Mouse (Mus musculus) R1 (cell line): ENCODE measurements at regions not wholly inside any gene's neighbourhood (a gene's known extent, or its start where the extent isn't known, plus 50 kb on each side); places are given as distances from the start of the nearest gene placed in this dataset.

Experiments used
- DNase-seq: peaks from one replicate; pipeline ENCODE4 v3.0.0-alpha.2; 2018; ENCODE audit warnings: low read depth, low spot score

DNA sequence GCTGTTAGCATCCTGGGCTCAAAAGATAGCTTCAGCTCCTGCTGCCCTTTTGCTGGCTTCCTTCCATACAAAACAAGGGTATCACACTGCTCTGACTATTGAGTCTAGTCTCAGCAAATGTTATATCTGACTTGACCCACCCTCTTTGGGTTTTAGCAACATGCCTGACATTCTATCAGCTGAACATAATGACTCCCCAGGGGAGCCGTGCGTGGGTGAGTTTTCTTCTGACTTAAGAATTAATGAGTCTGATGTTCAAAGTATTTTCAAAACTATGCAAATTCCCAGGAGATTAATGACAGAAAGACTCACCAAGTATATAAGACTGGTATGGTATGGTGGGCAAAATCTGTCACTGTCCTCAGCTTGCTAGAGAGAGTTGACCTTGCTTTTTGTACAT, 159.0 kb downstream of the Pmp22 start:
- DNase-seq: no peak

DNA sequence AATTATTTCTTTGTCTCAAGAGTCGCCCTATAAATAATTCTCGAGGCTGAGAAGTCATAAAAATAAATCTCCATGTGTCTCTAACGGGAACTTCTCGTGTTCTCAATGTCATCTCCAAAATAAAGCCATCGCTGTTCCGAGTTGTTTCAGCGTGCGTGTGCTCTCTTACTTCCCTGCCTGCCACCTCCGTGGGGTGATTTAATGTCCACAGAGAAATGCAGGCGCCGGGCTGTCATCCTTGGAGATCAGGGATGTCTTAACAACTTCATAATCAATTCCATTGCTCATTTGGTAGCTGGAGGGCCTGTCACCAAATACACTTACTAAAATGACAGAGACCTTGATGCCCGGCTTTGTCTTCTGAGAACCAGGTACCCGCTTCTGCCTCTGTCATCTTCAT, 161.8 kb downstream of the Pmp22 start:
- no peak for DNase-seq

DNA sequence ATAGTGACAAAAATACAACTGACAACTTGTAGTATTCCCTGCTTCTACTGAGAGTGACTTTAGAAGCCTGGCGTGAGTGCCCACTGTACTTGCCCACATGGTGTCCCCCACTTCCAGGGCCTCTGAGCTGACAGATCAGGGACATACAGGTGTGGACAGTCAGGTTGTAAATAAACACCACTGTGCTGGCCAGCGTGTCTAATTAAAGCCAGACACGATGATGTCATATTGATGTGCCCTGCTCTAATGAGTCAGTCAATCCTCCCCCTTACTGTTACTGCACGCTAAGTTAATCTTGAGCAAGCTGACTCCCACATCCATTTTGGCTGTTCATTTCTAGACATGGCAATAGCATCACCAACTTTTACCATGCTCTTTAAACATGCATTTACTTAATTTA, 164.7 kb downstream of the Pmp22 start:
- DNase-seq: no peak

DNA sequence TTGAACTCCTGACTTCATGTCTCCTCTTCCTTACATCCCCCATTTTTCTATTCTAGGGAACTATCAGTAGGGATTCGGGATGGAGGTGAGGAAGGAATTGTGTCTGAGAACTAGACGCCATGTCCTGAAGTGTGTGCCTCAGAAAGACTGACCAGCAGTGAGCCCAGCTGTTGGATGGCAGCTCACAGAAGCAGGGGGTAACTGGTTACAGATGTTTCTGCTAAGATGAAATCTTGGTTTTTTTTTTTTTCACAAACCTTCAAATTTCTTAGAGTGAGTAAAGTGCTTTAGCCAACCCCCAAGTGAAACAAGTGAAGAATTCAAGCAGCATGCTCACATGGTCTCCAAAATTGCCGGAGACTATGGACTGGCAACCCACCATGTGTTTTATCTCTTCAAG, 165.7 kb downstream of the Pmp22 start:
- no peak for DNase-seq

DNA sequence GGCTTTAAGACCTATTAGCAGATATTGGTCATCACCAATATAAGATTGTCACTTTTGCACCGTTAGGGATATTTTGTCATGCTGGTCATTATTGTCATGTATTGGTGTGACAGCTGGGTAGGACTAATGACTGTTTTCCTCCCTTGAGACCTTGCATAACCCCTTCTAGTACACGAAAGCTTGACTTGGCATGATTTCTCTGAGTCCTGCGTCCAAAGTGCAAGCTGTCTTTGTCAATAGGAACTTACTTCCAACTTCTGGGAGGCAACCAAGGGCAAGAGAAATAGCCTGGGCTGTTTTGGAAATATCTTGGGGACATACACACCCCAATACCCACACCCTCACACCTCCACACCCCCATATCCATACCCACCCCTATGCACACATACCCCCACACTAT, 167.7 kb downstream of the Pmp22 start:
- no peak for DNase-seq

DNA sequence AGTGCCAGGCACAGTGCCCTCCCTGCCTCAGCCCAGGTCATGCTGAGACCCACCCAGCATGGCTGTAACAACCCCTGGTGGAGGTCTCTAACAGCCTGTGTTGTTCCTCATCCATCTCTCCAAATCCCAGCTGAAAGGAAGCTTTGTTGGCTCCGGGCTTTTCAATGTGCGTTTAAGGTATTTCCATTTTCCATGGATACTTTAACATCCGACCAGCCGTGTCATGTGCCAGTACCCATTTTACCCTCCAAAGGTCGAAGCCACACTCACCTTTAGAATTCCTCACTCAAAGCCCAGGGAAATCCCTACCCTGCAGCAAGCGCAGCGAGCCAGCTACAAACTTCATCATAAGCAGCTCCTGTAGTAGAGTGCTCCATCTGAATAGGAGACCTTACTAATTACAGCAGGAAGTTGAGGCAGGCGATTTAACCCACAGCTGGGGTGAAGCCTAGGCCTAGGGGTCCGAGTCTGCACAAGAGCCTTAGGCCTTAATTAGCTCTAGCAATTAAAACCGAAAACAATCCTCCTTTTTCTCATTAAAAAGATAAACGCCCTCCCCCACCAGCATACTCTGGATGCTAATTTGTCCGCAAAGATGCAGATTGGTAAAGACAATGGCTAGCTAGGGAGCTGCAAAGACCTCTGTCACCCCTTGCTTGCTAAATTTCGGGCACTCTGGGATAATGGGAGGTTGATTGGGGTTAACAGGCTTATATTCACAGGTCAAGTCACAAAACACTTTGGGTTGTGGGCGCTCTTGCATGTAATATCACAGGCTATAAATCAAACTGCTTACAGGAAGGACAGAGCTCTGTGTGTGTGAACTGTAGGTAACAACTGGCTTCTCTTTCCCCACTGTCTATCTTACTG, 171.2 kb downstream of the Pmp22 start:
- no peak for DNase-seq

DNA sequence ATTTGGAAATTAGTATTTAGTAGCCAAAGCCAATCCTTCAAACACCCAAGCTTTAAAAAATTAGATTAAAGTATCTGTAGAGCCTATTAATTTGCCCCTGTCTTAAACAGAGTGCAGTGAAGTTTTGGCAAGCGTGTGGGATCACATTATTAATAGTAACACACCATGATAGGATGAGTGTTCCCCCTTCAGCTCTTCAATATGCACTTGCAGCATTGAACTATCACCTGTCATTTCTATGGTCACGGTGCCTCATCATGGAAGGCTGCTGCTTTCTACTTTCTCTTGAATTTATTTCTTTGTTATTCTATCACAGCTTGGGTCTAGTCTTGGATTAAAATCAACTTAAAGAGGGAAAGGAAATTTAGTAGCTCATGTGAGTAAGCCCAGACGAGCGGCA, 196.4 kb downstream of the Pmp22 start:
- DNase-seq: no peak

DNA sequence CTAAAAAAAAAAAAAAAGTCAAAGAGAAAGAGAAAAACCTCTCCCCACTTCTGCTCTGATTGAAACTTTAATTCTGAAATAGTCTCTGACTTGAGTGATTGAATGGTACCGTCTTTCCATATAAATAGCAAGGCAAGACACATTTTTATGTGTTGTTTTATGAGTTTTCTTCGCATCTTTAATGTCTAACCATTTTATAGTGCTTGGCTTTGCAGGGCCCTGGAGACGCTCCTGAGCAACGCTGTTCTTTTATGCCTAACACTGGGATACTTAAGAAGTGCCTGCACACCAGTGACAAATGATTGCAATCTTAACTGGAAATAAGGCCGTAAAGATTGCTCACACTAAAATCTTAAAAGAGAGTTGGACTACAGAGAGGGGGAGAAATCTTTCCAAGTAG, 198.1 kb downstream of the Pmp22 start:
- DNase-seq: no peak

DNA sequence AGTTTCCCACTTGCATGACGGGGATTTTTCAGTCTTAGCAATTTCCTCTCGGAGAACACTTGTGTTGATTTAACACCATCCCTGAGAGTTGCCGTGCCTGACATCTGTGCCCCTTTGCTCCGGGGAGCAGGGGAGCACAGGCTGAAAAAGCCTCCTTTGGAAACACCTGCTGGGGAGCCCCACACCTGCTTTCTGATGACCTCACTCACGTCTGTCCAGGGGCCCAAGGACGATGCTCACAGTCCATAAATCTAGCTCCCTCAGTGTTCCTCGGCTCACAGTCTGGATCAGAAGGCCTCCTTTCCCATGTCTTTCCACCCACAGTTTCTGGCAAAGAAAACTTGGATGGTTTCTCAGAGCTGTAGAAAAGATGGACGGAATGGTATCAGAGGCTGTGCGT, 208.7 kb downstream of the Pmp22 start:
- no peak for DNase-seq

DNA sequence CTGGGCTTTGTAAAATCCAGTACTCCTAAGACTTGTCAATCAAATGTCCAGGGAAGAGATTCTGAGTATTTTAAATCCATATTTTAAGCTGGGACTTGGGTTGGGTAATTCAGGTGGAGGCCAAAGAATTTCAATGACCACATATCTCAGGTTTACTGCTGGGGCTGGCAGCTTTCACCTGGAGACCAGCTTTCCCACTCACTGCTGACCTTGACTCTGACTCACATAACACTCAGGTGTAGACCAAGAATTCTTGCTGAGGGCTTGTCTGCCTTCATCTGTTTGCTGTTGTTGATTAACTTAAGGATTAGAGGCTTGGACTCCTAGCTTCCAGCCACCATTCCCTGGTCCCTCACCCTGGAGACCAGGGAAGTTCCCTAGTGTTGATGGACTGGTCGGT, 209.5 kb downstream of the Pmp22 start:
- DNase-seq: no peak

DNA sequence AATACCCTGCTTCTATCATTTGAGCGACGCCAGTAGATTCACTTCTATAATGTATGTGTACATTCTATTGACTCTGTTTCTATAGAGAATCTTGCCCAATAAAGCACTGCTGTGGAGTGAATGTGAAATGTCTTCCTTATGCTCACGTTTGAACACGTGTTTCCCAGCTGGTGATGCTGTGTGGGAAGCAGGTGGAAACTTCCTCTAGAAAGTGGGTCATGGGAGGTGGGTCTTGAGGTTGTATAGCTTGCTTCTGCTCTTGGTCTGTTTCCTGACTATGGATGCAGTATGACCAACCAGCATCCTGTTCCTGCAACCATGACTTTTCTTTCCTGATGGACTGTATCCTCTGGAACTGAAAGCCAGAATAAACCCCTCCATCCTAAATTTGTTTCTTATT, 216.9 kb downstream of the Pmp22 start:
- no peak for DNase-seq

DNA sequence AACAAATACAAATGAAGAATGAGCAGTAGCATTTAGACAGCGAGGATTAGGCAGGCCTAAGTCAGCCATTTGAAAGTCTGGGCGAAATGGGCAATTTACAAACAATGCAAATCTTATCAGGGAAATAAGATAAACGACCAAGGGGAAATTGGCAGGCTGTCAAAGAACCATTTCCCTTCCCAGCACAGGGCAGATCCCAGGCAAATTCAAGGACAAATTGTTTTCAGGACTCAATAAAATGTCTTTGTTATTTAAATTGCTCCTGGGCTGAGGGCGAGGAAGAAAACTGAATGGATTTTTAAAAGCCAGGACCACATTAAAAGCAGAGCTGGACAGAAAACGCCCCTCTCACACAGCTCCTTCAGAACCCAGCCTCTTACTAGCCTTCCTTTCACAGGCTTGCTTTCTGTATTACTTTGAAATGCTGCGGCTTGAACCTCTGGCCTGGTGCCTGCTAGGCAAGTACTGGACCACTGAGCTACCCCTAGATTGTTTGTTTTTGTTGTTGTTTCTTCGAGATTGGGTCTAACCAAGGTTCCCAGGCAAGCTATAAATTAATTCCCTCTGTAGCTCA, 221.4 kb downstream of the Pmp22 start:
- peak; percentile 87 for DNase-seq

DNA sequence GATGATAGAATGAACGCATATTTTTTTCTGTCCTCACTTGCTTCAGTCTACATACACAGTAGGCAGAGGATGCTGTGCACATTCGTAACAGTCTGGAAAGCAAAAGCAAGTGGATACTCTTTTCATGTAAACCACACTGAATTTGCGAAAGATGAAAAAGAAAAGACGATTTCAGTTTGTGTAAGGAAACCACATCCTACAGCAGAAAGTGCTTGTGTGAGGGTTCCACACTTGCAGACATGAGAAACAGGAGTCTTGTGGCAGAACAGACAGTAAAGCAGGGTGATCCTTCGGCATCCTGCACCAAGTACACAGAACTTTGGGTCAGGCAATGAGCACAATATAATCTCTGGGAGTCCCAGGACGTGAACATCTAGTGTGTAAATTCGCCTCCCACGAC, 223.2 kb downstream of the Pmp22 start:
- no peak for DNase-seq

DNA sequence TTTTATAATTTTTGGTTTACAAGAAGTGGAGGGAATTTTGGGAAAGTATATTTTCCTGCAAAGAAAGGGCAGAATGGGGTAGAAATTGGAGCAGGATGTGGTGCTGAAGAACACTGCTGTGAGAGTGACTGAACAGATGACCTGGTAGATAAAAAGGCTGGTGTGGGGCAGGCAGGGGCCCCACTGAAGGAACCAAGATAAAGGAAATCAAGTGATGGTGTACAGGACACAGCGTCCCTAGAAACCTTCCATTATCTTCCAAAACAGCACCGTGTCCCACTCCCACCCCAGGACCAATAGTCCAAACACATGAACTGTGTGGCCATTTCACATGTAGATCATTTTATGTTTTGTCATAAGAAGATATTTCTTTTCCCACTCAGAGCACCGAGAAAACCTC, 224.2 kb downstream of the Pmp22 start:
- DNase-seq: no peak

DNA sequence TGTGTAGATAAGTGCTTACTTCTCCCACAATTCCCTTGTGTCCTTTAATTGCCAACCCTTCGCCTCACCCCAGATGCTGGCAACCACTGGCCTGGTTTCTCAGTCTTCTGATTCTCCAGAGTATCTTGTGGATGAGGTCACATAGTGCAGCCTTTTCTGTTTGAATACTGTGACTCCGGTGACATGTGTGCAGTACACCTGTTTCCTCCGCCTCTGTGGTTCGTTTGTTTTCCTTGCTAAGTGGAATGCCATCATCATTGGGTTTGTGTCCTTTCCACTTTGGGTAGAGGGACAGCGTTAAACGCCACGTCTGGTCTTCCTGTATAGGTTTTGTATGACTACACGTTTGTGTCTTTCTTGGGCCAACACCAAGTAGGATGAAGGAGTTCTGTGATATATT, 224.9 kb downstream of the Pmp22 start:
- no peak for DNase-seq

DNA sequence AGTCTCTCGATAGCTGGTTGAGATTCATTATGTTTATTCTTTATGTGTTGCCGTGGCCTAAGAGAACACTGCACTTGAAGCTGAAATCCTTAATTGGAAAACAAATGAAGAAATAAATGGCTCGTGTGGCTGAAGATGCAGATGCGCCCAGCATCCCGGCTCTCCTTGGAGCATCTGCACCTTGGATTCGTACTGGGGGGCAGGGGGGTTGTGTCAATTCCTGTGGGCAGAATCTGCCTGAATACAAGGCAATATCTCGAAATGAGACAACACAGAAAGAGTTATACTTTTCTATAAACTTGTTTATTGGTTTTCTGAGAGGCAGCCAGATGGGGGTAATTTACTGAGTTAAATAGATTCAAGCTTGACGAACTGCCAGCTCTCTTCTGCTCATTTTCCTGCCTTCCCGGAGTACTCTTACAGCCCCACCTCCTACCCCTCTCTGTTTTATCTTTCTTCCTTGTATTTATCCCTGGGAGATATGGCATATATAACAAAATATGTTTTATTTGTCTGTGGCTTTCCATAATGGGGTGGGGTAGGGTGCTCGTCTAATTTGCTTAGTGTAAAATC, 229.1 kb downstream of the Pmp22 start:
- no peak for DNase-seq

DNA sequence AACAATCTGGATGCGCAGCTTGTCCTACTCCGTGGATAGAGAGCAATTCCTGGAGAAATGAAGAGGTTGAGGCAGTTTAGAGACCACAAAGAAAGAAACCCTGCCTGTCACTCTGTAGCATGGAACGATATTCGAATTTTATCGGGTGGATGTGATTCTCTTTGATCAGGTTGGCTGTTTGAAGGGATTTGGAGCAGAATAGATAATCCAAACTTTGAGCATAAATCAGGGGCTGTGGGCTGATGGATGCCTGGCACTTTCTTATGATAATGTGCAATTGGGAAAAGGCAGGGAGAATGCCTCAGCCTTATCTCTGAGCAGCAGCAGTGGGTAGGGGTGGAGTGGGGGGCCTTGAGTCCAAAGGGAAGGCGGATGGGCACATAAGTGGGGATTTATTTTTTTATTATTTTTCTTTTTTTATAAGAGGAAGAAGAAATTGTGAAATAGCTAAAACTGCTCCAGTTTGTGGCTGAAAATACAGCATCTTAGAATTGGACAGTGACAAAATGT, 239.0 kb downstream of the Pmp22 start:
- DNase-seq: no peak

DNA sequence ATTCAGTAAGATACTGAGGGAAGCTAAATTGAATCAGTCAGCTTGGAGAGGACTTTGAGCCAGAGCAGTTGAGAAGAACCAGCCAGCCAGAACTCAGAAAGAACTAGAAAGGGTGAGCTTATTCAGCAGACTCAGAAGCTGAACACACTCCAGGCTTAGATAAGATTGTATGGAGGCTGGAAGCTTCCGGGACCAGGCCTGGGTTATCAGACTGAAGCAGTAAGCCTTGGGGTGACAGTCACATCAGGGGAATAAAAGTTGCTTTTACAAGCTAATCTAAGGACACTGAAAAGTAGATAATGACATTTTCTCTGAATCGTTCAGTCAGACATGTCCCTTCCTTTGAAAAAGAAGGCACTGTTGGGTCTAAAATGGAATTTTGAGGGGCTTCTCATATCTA, 240.7 kb downstream of the Pmp22 start:
- DNase-seq: no peak

DNA sequence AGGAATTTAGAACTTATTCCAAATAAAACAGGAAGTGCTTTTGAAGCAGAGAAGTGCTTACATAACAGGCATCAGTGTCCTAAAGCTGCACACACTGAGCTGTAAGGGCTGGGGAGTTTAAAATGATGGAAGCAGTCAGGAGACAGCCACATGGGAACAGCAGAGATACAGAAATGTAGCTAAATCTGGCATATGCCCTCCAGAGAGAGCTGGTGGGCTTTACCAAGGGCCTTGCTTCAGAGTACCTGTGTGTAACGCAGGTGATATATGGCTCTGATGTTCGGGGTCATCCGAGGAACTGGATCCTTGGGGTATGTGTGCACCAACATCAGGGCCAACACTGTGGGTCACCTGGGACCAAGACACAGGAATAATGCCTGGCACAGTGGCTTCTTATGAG, 247.5 kb downstream of the Pmp22 start:
- no peak for DNase-seq

DNA sequence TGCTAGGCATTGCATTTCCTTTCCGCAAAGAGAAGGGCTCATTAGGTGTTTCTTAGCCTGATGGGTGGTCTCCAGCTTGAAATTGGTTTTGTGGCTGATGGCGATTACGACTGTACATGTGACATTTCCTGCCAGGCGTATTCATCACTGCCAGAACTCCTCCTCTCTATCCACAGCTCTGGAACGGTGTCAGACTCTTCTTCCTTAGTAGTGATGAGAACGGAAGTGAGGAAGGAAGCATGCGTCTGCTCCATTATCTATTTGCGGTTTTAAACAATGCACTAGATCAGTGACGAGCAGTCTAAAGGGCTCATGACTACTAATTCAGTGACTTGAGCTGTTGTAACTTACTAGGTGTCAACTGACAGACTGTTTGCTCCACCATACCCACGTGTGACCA, 248.2 kb downstream of the Pmp22 start:
- DNase-seq: no peak

DNA sequence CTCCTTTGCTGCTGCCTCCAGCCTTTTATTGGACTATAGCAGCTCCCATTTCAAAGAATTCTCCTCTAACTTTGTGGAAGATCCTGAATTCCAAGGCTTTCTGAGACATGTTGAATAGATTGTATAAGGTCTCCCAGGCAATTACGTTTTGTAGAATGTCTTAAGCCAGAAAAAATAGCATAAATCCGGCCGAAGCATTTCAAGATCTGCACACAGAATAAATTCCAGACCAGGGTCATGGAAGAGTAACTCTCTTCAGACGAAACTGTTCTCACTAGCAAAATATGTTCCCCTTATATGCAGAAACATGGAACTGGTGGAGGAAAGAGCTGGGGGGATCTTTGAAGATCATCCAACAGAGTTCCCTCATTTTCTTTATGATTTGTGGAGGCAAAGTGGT, 259.5 kb downstream of the Pmp22 start:
- DNase-seq: no peak

DNA sequence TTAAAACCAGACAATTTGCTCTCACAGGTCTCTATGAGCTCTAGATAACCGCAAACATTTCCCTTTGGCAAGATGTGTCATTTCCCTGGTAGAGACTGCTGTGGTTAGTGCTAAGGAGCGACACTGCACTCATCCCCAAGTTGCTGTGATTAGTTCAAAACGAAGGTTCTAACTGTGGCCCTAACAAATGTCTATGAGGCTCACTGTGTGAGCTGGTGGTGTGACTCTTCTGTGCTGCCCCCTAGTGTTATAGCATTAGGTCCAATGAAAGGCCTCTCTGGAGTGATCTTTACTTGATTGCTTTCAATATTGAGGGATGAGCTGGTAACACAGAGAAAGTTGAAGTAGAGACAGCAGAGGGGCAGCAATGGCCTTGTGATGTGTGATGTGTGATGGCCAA, 262.7 kb downstream of the Pmp22 start:
- DNase-seq: peak; percentile 62

DNA sequence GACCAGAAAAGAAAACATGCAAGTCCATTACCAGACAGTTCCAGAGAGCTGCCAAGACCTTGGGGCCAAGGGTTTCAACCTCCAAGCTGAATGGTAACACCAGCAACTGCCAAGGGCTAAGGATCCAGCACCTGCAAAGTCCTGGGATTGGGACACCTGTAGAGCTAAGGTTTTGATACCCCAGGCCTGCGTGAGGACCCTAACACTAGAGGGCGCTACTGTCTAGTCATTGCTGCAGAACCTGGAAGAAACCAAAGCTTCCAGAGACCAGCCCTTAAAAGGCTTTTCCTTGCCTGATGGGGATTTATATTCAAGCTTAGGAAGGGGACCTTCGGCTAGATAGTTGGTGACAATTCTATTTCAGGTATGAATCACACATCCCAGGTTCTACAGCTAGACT, 263.6 kb downstream of the Pmp22 start:
- peak; percentile 67 for DNase-seq
